Mouse (Mus musculus) thymus, postnatal 4 days (tissue): ENCODE results near the gene 1600002K03Rik.

Experiments used
- DNase-seq: peaks from one replicate; pipeline ENCODE4 v3.0.0; 2021

Gene 1600002K03Rik

DNA sequence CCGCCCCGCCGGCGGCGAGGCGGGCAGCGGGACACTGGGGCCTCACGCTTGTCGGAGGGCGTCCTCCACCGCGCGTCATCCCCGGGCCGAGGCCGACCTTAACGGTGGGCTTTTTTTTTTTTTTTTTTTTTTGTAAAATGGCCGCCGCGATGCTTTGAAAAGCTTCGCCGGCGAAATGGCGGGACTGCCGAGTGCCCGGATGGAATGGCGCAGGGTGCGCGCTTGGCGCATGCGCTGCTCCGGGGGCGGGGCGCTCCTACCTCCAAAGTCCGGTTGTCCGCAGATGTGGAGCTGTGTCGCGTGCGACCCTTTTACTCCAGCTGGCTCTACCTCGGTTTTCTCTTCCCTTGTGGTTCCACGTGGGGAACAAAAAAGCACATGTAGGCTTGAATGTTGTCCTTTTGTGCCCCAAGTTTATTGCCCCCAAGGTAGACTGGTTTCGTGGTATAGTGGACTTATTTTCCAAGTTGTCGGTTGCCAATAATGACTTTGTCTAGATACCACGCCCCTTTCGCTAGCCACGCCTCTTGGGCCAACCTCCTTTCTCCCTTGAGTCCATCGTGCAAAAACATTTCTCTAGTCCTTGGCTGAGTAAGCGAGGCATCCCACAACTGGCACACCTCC is 4.6 kb upstream of the 1600002K03Rik start:
- peak; percentile 93 for DNase-seq

DNA sequence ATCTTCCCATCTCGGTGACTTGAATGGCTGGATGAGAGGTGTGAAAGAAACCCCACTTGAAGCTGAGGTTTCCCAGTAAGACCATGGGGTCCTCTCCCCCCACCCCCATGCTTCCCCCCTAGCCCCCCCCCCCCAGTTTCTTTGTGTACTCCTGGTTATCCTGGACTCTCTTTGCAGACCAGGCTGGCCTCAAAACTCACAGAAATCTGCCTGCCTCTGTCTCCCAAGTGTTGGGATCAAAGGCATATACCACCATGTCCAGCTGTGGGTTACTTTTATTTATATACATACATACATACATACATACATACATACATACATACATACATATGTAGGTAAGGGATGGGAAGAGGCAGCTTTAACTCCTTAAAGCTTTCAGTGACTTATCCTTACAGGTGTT is 3.7 kb upstream of the 1600002K03Rik start:
- DNase-seq: no peak

DNA sequence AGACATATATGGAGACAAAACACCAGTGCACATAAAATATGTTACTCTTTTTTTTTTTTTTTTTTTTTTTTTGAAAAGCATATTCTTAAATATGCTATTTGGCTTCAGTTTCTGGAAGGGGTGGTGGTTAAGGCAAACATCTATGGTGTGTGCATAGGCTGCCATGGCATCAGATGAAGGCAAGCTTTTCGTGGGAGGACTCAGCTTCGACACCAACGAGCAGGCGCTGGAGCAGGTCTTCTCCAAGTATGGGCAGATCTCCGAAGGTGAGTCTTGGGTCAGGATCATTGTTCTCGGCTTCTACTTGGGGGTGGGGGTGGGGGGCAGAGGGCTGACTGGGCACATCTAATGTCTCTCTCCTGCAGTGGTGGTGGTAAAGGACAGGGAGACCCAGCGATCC is 3.1 kb upstream of the 1600002K03Rik start:
- peak; percentile 11 for DNase-seq

DNA sequence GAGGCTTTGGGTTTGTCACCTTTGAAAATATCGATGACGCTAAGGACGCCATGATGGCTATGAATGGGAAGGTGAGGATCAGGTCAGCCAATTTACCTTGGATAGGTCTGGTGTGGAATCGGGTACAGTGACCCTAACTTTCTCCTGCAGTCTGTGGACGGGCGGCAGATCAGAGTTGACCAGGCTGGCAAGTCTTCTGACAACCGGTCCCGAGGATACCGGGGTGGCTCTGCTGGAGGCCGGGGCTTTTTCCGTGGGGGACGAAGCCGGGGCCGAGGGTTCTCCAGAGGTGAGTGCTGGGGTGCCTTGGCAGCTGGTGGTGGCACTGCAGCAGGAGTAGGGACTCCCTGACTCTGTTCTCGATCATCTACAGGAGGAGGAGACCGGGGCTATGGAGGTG is 2.7 kb upstream of the 1600002K03Rik start:
- DNase-seq: peak; percentile 30

DNA sequence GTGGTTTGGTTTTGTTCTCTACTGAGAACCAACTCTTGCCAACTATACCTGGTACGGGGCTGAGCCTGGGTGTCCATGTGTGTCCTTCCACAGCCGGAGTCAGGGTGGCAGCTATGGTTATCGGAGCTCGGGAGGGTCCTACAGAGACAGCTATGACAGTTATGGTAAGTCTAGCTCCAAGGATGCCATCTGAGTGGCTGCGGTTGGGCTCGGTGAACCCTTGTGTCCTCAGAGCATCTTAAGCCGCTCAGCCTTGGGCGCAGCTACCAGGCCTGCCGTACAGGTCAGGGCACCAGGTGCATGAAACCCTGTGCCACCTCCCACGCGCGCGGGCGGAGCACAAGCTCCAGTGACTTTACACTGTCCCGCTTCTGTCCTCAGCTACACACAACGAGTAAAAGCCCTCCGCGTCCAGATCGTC is 2.1 kb upstream of the 1600002K03Rik start:
- peak; percentile 31 for DNase-seq

DNA sequence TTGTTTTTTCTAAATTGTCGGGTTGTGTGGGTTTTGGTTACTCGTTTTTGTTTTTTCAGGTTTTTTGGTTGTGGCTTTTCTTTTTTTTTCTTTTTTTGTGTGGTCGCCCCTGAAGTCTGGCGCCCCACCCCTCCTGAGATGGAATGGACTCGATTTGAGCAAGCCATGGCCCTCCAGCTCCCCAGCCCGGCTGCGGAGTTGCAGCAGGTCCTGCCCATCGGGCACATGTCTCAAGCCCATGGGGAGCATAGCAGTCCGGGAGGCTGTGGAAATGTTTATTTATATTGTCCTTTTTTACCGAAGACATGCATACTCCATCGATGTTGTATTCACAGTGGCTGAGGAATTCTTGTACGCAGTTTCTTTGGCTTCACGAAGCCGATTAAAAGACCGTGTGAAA is 1.5 kb upstream of the 1600002K03Rik start:
- DNase-seq: no peak

DNA sequence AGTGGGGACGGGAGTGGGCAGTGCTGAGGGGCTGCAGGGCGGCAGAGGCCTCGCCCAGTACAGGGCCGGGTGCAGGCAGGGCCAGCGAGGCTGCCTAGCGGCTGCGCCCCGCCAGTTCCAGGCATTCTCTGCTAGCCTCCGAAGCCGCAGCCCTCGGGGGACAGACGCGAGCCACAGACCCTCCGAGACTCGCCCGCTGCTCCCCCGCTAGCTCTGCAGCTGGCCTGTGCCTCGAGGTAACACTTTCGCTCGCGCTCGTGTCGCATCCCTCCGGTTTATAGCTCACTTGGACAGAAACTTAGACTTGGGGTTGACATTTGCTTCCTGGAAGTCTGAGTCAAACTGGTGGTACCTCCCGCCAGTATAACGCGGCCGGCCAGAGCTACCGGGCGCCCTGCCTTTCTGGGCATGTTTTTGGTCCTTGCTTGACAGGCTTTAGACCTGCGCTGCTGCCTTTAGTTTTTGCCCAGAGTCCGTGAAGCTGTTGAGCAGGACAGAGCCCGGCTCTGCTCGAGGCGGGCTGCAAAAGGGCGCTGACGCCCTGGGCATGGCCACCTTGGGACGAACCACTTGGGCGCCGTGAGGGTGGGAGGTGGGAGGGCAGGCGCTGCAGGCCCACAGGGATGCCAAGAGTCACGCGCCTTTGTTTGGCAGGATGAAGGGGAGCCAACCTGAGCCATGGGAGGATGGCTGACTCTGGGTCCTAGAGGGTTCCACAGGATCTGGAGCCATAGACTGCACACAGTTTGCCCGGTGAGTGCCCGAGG is 801 bp upstream of the 1600002K03Rik start:
- DNase-seq: peak; percentile 45

DNA sequence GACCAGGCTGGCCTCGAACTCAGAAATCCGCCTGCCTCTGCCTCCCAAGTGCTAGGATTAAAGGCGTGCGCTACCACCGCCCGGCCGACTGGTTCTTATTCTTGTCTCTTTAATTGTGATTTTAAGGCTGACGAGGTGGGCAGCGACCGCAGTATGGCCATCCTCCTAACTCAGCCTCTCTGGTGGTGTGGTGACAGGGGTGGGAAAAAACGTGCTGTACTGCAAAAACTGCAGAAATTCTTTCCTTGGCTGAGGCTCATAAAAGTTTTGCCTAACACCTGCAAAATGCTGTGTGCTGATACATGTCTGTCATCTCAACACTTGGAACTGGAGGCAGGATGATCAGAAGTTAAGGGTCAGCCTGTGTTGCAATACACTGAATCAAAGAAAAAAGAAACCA is 614 bp downstream of the 1600002K03Rik start:
- no peak for DNase-seq

DNA sequence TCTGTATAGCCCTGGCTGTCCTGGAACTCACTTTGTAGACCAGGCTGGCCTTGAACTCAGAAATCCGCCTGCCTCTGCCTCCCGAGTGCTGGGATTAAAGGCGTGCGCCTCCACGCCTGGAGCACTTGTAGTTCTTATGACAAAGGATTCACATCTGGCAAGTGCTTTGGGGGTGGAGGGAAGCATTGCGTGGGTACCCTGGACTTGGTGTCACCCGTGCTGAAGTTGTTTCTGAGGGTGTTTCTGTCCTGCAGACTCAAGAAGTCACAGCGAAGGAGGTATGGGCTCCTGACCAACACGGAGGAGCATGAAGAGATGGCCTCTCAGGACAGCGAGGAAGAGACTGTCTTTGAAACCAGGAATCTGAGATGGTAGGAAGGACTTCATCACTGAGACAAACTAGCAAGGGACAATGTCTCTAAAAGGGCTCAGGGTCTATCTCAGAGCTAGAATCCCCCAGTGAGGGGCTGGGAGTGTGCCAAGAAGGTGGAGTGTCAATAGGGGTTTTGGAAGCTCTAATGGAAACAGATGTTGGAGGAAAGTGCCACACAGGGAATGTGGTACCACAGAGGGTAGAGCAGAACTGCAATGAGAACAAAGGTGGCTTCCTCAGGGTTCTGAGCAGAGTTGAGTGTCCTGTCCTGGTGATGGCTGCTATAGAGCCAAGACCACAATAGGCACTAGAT is 1.4 kb downstream of the 1600002K03Rik start:
- DNase-seq: peak; percentile 14

DNA sequence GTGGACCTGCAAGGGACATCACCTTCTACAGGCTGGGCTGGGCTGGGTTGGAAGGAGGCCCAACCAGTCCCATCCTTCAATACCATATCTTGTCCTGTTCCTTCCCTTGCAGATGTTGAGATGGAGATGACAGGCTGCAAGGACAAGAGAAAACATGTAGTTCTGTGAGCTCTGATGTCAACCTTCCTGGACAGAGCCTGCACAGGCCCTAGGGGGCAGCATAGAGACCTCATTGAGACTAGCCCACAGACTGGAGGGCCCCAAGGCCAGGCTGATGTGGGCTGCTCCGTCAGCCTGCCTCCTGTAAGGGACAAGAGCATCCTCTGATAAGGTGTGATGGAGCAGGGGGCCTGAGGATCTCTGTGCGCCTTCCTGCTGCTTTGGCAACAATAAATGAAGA is 2.0 kb downstream of the 1600002K03Rik start:
- DNase-seq: peak; percentile 77

DNA sequence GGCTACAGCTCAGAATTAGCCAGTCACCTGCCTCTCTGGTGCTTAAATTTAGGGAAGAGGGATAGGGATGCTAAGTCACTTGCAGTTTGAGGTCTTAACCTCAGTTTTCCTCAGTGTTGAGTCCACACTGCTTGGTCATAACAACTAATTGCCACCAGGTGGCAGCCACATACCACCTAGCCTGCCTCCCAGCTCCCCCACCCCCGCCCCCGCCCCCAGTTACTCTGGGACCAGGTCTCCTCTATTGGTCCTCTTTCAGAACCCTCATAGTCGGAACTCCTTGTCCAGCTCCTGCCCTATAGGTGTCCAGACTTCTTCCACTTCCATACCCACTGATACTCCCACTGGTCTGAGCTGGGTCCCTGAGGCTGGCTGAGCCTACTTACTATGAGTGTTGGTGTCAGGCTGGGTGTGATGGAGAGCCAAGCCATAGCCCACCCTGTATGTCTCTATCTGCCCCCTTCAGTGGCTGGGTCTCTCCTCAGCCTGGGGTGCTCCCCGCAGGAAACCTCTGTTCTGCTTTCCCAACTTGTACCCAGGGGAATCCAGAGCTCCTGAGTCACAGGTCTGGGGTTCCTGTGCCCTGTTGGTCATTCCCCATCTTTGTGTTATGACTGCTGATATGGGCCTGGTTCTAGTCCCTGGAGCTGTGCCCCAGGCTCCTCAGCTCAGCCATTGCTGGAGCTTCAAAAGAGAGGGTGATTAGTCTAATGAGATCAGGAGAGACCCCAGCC is 3.0 kb downstream of the 1600002K03Rik start:
- peak; percentile 60 for DNase-seq

DNA sequence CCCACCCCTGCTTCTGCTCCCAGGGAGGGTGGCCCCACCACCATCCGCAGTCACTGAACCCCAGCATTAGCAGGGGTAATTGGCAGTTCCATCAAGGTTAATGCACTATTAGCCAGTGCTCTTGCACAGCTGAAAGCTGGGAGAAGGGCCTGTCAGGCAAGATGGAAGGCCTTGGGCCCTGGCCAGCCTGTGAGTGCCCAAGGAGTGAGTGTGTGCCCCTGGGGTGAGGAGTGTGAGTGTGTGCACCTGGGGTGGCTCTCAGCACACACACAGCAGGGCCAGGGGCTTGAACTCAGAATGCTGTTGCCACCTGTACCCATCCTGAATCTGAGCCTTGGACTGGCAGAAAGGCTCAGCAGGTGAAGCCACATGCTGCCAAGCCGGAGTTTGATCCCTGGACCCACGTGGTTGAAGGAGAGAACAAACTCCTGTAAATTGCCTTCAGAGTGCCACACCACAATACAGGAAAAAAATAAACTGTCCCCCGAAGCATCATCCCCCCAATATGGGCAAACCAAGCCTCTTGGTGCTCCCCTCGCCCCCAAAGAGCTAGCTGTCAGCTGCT is 3.6 kb downstream of the 1600002K03Rik start:
- no peak for DNase-seq

DNA sequence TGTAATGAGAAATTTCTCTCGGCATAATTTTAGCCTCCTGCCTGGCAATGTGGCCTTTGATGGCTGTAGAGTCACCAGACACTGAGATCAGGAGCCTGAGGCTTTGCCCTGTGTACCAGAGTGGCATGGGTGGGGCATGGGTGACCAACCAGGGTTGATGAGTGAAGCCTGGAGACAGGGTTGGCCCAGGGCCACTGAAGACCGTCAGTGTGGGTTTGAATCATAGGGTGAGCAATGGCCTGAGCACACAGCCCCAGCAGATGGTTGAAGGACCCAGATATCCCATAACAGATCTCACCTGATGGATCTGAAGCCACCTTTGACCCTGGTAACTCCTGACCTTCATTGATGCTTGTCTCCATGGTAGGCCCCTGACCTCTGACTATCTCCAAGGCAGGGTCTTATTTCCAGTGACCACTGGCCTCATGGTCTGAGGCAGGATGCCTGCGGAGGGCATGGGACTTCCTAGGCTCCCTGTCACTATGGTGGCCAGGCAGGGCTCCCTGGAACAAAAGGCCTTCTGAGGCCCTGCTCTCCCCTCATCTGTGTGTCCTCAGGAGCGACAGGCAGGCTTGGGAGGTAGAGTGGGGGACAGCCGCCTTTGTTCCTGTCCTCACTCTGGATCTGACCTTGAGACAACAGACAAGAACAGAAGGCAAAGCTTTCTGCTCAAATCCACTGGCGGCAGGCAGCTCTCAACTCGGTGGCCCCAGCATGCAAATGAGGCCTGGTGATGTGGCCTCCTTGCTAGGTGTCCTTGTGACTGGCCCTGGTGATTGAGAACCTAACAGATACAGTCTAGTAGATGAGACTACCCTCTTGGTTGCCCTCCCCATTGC is 4.9 kb downstream of the 1600002K03Rik start:
- no peak for DNase-seq

DNA sequence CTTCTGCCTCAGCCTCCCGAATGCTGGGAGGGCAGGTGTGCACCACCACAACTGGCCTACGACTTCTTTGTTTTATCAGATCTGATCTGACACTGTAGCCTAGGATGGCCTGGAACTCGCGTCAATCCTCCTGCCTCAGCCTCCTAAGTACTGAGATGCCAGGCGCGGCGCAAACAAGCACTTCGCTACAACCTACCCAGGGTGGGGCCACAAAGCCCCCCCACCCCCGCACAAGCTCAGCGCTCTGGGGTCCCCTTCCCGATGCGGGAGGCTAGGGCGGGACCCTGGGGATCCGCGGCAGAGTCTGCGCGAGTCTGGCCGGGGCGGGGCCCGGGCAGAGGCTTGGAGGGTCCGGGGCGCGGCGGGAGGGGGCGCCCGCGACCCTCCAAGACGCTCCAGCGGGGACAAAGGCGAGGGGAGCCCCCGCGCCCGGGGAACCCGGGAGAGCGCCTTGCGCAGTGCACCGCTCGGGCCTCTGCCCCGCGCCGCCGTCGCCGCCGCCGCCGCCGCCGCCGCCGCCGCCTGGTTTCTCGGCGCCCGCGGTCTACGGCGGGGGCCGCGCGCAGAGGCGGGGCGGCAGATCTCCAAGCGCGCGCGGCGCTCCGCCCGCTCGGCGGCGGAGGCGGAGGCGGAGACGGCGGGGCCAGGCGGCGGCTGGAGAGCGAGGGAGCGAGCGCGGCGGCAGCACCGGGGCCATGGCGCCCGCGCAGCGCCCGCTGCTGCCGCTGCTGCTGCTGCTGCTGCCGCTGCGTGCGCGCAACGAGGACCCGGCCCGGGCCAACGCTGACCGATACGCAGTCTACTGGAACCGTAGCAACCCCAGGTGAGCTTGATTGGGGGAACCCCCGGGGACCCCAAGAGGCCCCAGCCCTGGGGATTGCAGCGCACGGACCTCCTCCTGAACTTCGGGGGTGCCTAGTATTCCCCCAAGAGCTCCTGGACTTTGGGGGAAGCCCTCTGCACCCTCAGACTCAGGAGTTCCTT is 6.6 kb downstream of the 1600002K03Rik start, which contains the start of gene Efna2:
Gene Efna2 (plus strand): TSS at position 415 of the 984 bp plus-strand sequence.
- peak; percentile 63 for DNase-seq

DNA sequence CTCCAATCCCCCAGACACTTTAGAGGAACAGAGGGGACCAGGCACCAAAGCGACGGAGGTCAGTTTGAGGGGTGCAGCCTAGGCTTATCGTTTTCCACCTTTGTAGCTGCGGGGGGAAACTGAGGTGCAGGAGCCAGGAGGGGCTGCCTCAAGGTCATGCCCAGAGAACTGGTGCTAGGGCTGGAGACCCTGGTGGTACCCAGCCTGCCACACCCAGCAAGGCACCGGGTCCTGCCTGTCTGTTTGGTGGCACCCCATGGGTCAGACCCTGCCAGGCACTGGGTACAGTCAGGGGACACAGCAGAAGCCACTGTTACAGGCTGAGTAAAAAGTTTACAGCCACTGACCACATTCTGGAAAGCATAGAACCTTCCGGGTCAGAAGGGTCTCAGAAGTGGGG is 7.5 kb downstream of the 1600002K03Rik start:
- no peak for DNase-seq

DNA sequence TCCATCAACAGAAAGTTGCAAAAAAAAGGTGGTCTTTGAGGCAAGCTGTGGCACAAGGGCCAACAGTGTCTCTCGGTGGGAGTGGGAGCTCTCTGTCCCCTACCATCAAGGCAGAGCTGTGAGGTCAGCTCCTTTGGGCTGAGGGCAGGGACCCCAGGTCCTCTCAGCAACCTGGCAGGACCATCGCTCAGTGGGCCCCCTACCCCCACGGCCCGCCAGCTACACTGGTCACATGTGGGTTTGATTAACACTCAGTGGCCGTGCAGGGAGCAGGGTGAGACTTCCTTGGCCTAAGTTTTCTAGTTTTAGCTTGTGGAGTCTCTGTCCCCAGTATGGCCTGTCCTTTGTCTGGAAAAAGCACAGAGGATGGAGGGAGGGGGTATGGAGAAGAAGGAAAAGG is 8.1 kb downstream of the 1600002K03Rik start:
- no peak for DNase-seq

DNA sequence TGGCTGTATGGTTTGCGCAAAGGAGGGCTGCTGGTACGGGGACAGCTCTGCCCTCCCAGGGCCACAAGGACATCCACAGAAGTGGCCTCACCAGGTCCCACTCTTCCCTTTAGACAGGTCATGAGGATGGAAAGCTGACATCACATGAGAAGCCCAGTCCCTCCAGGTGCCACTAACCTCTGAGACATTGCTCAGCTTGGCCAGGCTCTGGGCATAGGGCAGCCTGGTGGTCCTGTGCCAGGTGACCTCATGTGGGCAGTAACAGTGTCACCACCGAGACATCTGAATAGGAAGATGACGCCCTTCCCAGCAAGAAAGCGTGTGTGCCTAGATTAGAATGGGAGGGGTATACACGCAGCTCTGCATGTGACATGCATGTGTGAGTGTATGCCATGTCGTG is 9.8 kb downstream of the 1600002K03Rik start:
- DNase-seq: no peak

DNA sequence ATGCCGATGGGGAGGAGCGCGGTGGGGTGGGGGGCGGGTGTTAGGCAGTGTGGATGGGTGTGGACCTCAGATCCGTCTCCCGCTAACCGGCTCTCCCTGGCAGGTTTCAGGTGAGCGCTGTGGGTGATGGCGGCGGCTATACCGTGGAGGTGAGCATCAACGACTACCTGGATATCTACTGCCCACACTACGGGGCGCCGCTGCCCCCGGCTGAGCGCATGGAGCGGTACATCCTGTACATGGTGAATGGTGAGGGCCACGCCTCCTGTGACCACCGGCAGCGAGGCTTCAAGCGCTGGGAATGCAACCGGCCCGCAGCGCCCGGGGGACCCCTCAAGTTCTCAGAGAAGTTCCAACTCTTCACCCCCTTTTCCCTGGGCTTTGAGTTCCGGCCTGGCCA is 13.9 kb downstream of the 1600002K03Rik start:
- DNase-seq: no peak

DNA sequence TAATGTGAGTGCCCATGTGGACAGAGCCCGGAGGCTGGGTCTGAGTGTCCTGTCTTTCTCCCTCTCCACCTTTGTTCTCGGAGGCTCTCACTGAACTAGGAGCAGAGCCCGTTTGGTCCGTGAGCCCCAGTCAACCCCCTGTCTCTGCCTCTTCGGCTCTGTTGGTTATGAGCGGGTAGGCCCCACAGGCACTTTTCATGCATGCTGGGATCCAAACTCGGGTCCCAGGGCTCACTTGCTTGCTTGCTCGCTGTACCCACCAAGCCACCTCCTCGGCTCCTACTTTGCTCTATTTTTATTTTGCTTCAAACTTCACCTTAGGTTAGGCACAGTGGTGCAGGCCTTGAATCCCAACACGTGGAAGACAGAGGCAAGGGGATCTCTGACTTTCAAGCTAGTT is 15.0 kb downstream of the 1600002K03Rik start:
- no peak for DNase-seq

DNA sequence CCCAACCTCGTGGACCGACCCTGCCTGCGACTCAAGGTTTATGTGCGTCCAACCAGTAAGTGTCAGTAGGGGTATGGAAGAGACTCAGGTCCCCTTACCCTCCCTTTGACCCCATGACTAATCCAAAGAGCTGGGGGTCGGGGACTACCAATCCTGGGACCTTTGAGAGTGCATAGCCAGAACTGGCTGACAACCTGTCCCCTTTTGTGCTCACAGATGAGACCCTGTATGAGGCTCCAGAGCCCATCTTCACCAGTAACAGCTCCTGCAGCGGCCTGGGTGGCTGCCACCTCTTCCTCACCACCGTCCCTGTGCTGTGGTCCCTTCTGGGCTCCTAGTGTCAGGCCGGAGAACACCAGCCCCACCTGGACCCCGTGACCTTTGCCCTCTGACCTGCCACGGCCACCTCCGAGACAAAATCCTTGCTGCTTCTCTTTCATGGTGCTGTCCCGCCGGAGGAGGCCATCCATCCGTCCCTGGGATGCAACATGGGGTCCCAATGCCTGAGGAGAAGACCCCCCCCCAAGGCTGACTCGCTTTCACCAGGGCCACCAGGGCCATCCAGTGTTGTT is 15.8 kb downstream of the 1600002K03Rik start:
- DNase-seq: no peak
